Mouse (Mus musculus): ENCODE measurements around the gene Nckap5l.

Nckap5l gene

DNA sequence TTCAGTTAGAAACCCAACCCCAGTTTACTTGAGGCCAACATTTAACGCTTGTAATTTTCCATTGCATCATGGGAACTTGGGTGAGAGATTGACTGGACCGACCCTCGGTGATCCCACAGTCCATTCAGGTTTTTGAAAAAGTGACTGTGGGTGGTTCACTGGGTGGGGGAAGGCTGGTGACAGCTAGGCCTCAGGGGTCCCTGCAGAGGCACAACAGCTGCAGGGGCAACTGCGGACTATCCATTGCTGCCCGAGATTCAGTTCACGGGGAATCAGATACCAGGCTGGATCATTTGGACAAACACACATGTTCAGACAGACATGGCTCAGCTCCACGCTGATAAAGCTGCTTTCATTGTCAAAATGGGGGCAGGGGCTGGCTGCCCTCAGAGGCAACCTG lies 26.0 kb downstream of the Nckap5l start:
- DNase-seq (ENCODE audit: low spot score), result no peak

DNA sequence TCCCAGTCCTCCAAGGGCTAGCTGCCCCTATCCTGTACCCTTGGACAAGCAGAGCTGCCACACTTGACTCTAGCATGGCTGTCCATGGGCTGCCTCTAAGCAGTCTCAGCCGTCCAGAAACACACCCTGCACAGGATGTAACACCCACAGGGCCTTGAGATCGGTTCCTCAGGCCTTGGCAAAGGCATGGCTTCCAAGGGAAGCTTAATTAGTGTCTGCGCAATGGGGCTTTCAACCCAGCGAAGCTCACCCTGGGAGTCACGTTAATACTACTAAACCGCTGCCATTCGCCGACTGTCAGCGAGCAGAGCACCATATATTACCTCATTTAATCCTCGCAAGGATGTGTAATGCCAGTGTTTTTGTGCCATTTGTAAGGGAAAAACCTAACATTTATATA lies 26.5 kb downstream of the Nckap5l start:
- no peak for DNase-seq (ENCODE audit: low spot score)

GRCm38 (mm10) chr15:99430394-99430793 lies 27.2 kb downstream of the Nckap5l start:
- no peak for DNase-seq (ENCODE audit: low spot score)

DNA sequence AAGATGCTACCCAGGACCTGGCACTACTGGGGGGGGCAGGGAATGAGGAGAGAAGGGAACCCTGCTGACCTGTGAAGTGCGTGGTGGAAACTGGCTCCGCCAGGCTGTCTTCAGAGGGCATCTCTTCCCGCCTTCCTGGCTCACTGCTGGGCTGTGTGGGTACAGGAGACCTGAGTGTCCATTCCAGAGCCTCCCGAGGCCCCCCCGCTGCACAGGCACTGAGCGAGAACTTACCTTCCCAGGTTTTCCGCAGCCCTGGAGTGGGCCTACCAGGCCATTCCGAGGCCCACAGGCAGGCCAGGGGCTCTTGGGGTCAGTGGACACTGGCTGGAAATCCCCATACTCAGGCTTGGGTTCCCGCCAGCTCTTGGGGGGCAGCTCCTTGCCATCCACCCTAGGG lies 33.7 kb downstream of the Nckap5l start:
- no peak for DNase-seq (ENCODE audit: low spot score)

DNA sequence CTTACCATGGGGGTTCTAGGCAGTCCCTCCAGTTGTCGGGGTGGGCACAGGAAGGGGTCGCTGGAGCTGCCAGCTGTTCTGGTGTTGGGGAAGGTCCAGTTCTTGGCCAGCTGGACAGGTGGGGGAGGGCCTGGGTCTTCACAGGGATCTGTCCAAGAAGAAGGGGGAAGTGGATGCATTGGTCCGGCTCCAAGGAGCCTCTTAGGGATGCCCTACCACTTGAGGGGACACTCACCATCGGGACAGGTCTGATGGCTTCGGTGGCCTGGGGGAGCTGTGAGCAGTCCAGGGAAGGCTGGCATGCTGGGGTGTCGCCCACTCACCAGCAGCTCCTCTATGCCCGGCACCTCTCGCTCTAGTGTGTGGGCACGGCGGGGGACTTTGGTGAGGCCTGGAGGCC lies 34.4 kb downstream of the Nckap5l start:
- DNase-seq (ENCODE audit: low spot score), result no peak

DNA sequence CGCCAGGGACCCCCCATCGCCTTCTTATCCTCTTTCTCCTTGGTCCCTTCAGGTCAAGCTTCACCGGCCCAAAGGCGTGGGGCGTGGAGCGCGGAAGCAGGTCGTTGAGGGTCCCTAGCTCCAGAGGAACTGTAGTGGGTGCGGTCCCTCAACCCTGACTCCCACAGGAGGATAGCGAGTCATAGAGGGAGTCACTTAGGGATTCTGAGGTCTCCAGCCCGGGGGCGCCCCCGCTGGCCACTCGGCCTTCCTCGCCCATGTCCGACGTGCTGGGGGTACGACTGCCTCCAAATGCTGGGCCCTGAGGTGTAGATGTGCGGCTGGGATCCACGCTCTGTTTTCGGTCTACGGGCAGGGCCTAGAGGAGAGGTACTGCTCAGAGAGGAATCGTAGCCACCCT lies 35.0 kb downstream of the Nckap5l start:
- DNase-seq (ENCODE audit: low spot score), result no peak

DNA sequence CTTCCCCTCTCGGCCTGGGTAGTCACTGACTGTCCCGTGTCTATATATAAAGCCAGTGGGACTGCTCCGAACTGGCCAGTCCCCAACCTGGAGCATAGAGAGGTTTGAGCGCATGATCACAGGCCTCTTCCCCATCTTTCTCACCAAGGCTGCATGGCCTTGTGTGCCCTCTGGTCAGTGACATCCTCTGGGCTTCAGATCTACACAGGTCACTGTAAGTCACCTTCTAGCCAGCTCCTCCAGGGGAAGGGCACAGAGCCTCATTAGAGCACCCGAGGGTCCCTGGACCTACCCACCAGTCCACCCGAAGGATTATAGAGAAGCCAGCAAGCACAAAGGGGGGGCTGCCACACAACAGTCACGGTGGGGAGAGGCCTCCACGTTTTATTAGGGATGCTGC lies 35.9 kb downstream of the Nckap5l start:
- DNase-seq (ENCODE audit: low spot score), result no peak

DNA sequence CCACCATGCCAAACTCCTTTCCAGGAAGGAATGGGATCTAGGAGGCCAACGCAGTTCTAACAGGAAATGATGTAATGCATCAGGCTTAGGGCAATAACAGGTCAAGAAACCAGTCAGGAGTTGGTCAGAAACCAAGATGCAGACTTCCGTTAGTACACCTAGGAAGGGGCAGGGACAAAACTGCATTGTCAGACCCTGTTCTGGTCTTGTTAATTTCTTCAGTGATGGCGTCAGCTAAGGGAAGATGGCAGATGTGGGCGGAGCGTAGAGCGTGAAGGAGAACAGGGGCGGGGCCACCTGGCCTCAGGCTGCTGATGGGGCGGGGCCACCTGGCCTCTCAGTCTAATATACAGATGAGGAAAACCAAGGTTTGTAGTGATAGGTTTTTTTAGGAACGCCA lies 36.4 kb downstream of the Nckap5l start:
- DNase-seq (ENCODE audit: low spot score), result no peak

GRCm38 (mm10) chr15:99420521-99421014 lies 37.0 kb downstream of the Nckap5l start:
- no peak for DNase-seq (ENCODE audit: low spot score)

DNA sequence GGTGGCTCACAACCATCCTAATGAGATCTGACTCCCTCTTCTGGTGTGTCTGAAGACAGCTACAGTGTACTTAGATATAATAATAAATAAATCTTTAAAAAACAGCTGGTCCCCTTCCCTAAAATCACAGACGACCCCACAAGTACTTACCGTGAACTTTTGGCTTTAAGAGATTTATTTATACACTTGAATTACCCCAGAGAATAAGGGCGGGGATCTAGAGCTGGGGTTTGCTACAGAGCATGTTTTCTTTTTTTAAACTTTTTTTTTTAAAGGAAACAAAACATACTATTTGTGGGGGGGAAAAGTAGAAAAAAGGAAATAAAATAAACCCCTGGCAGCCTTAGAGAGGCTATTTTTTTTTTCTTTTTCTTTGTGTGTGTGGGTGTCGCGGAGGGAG lies 37.4 kb downstream of the Nckap5l start:
- no peak for DNase-seq (ENCODE audit: low spot score)

- DNase-seq (ENCODE audit: low spot score), result no peak
Measured at GRCm38 (mm10) chr15:99417692-99418271, 39.8 kb downstream of the Nckap5l start.

DNA sequence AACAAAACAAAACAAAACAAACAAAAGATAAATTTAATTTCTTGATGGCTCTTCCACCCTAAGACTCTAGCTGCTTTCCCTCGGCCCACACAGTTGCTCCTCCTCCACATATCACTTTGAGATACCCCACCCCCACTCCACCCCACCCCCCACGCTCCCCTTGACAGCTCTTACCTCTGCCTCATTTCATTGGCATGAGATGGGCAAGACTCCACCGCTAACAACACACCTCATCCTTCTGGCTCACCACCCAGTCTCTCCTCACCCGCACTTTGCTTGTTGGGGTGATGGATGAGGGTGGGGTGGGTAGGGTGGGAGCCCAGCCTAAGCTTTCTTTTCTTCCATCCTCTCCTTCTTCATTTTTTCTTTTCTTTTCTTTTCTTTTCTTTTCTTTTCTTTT lies 40.6 kb downstream of the Nckap5l start:
- DNase-seq (ENCODE audit: low spot score), result no peak

DNA sequence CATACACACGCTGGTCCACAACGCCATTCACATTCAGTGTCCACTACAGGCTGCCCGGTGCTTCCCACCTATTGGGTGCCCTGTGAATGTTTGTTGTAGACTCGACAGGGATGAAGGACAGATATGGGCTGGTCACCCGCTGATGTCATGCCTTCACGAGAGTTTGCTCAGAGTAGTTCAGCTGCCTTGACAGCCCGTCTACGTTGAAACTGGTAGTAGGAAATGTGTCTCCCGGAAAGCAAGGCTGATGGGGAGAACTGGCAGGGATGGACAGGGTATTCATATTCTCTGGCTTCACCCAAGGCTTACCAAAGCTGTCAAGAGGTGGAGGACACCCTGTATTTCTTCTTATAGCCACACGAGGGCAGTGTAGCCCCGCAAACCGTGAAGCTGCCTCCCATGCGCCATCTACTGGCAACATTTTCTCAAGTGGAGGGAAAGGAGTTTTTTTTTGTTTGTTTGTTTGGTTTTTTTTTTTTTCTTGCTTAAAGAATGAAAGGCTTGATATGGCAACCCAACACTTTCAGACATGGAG lies 41.1 kb downstream of the Nckap5l start:
- DNase-seq (ENCODE audit: low spot score), result no peak

- no peak for DNase-seq (ENCODE audit: low spot score)
Measured at GRCm38 (mm10) chr15:99415793-99416192, 41.8 kb downstream of the Nckap5l start.

GRCm38 (mm10) chr15:99411747-99412146 lies 45.8 kb downstream of the Nckap5l start:
- no peak for DNase-seq (ENCODE audit: low spot score)

DNA sequence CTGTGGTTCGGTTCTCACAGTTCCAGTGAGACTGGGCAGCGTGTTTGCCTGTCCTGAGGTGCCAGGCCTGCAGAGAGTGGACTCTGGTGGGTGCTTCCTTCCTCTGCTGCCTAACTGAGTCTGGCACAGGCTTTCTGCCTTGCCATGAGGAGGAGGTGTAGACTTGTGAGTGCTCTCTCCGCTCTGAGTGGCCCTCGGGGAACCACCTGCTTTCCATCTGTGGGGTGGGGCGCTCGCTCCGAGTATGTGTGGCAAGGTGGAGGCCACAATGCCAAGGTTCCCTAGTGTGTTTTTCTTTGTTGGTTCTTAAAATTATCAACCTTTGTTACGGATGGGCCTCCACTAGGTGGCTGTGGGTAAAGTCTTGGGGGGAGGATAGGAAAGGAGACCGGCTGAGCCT lies 48.7 kb downstream of the Nckap5l start:
- DNase-seq (ENCODE audit: low spot score), result no peak

GRCm38 (mm10) chr15:99406986-99407570 lies 50.5 kb downstream of the Nckap5l start:
- no peak for DNase-seq (ENCODE audit: low spot score)

- DNase-seq (ENCODE audit: low spot score), result no peak
Measured at GRCm38 (mm10) chr15:99405150-99405549, 52.4 kb downstream of the Nckap5l start.

DNA sequence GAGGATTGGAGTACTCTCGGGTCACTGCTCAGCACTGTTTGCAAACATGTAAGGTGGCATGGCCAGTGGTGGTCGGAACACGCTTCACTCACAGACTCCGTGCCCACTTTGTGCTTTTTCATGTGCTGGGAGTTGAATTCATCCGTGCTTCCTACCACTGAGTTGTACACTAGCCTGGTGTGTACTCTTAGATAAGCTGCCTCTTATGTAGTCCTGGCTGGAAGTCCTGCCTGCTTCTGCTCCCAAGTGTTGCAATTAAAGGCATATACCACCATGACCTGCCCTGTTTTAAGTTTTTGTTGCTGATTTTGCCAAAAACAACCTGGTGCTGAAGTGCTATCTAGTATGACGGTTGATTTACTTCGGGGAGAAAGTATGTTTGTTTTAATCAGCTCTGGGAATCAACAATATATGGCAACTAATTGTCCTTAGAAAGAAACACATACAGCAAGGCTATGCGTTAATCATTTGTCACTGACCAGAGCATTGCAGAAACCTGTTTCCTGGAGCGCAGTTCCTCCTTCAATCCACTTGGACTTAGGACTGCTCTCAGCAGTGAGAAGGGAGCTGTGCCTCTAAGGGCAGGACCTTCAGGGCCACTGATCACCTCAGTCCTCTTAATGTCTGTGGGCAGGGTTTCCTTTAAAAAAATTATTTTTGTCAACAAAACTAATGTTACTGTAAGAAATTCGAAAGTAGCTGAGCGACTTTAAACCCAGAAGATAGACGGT lies 54.2 kb downstream of the Nckap5l start:
- no peak for DNase-seq (ENCODE audit: low spot score)

DNA sequence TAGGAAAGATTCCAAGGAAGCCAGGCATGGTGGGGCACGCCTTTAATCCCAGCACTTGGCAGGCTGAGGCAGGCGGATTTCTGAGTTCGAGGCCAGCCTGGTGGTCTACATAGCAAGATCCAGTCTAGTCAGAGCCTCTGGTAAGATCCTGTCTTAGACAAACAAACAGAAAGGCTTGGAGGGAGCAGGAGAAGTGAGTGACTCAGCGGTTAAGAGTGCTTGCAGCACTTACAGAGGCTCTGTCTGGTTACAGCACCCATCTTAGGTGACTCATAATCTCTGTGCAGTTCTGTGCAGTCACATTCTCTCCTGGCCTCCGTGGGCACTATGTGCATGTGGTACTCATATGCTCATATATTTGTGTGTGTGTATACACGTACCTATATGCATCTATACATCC lies 56.9 kb downstream of the Nckap5l start:
- no peak for DNase-seq (ENCODE audit: low spot score)

- DNase-seq (ENCODE audit: low spot score), result no peak
Measured at GRCm38 (mm10) chr15:99399503-99400245, 57.9 kb downstream of the Nckap5l start.

GRCm38 (mm10) chr15:99397622-99398021 lies 59.9 kb downstream of the Nckap5l start:
- no peak for DNase-seq (ENCODE audit: low spot score)

- no peak for DNase-seq (ENCODE audit: low spot score)
Measured at GRCm38 (mm10) chr15:99396875-99397274, 60.7 kb downstream of the Nckap5l start.
